Mouse (Mus musculus): Measurements from ENCODE around the gene Slc24a3. TPM values are rescaled to one million over a fixed set of nuclear protein-coding genes. Genes with fewer than 3 reads are reported as not detected.

Gene Slc24a3
- polyA plus RNA-seq, 1 experiment from 2014 or later, result 0.81 TPM

DNA sequence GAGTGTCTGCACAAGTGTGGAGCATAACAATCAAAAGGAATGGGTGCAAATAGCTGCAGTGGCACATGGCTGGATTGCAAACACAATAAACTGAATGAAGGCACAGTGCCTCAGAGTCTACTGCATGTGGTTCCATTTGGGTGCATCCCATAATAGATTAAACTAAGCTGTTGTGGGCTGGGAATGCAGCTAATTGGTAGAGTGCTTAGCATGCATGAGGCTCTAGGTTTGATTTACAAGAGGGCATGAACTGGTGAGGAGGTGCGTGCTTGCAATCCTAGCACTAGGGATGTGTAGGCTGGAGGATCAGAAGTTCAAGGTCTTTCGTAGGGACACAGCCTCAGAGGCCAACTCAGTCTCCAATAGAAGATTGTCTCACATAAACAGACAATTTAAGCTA is 159.0 kb downstream of the Slc24a3 start:
- Histone ChIP-seq H3K27me3 (no peaks in the 10 kb centered on the region), H3K9me3 (replicated peaks) (no peaks in the 10 kb centered on the region), H3K4me1 (replicated peaks) (no peaks in the 10 kb centered on the region), H3K36me3 (no peaks in the 10 kb centered on the region), H3K27ac (no peak overlapping the region), H3K9ac (no peak overlapping the region), H3K4me3 (replicated peaks) (no peak overlapping the region), H3K4me2 (no peak overlapping the region)
- ATAC-seq (ENCODE audit: low read depth) (no peak), DNase-seq (no peak)
- 51% methylated on average over 2 of the region's 2 CpGs for WGBS (ENCODE audit: insufficient replicate concordance)

DNA sequence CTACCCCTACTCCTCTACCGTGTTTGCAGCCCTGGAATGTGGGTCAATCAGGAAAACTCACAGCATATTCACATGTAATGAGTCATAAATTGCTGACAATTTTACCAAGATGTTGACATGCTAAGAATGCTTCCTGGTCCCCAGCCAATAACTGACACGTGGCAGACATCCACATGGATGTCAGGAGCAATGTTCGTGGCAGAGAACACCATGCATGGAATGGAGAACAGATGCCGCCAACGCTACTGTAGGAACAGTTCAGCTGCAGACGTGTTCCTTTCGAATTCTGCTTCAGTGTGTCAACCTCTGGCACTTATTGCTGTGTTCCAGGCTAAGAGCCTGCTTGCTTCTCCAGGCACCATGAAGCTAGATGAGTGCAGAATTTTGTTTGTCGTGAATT is 162.2 kb downstream of the Slc24a3 start:
- H3K36me3 ChIP-seq, result no peaks in the 10 kb centered on the region
- no peak overlapping the region for H3K4me3 ChIP-seq (replicated peaks)
- H3K27ac ChIP-seq, result no peak overlapping the region
- no peaks in the 10 kb centered on the region for H3K9me3 ChIP-seq (replicated peaks)
- H3K27me3 ChIP-seq, result no peaks in the 10 kb centered on the region
- no peak for ATAC-seq (ENCODE audit: low read depth)
- DNase-seq, result no peak
- no peak overlapping the region for H3K4me2 ChIP-seq
- H3K4me1 ChIP-seq (replicated peaks), result no peaks in the 10 kb centered on the region
- 69% methylated on average over 8 of the region's 8 CpGs for WGBS (ENCODE audit: insufficient replicate concordance)
- no peak overlapping the region for H3K9ac ChIP-seq

DNA sequence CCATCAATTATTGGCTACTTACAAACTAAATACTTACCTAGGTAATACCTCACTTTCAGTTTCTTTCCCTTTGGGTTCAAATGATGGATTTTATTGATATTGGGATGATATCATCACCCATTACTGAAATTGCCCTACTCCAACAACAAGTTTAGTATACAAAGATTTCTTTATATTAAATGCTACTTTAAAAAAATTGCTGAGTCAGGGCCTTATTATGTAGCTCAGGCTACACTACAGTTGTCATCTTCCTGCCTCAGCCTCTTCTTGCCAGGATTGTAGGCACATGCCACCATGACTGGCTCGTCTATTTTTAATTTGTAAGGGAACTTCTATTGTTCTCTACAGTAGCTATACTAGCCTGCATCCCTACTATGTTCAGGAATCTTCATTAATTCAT is 164.0 kb downstream of the Slc24a3 start:
- H3K4me1 ChIP-seq (replicated peaks), result no peaks in the 10 kb centered on the region
- H3K9me3 ChIP-seq (replicated peaks), result no peaks in the 10 kb centered on the region
- H3K27ac ChIP-seq, result no peak overlapping the region
- WGBS (ENCODE audit: insufficient replicate concordance), result 28% methylated on average over 1 of the region's 1 CpGs
- ATAC-seq (ENCODE audit: low read depth) (no peak), DNase-seq (no peak)
- no peak overlapping the region for H3K4me3 ChIP-seq (replicated peaks)
- H3K36me3 ChIP-seq, result no peaks in the 10 kb centered on the region
- H3K9ac ChIP-seq, result no peak overlapping the region
- H3K27me3 ChIP-seq, result no peaks in the 10 kb centered on the region
- no peak overlapping the region for H3K4me2 ChIP-seq

- H3K9me3 ChIP-seq (replicated peaks), result no peaks in the 10 kb centered on the region
- DNase-seq (no peak), ATAC-seq (ENCODE audit: low read depth) (no peak)
- H3K27me3 ChIP-seq, result no peaks in the 10 kb centered on the region
- no peak overlapping the region for H3K4me3 ChIP-seq (replicated peaks)
- H3K27ac ChIP-seq, result no peak overlapping the region
- H3K4me2 ChIP-seq, result no peak overlapping the region
- no peaks in the 10 kb centered on the region for H3K36me3 ChIP-seq
- H3K4me1 ChIP-seq (replicated peaks), result no peaks in the 10 kb centered on the region
- no peak overlapping the region for H3K9ac ChIP-seq
Observed at GRCm38 (mm10) chr2:145333466-145333865, 165.9 kb downstream of the Slc24a3 start.

DNA sequence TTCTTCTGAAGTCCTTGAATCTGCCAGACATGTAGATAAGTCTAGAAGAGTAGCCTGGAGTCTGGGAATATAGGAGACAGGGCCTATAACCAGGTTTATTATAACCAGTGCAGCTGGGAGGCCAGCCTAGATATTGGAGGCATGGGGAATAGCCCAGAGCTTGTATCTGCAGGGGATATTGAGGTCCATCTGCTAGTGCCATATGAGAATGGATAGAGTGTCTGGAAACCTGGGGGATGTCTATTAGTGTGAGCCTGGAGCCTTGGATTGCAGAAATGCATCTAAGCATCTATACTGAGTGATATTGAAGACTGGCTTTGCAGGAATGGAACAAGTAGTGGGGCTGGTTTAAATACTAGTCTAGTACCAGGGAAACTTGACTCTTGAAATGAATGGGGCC is 168.9 kb downstream of the Slc24a3 start:
- DNase-seq, result no peak
- H3K27ac ChIP-seq, result no peak overlapping the region
- no peaks in the 10 kb centered on the region for H3K36me3 ChIP-seq
- no peak overlapping the region for H3K4me2 ChIP-seq
- no peaks in the 10 kb centered on the region for H3K4me1 ChIP-seq (replicated peaks)
- H3K9ac ChIP-seq, result no peak overlapping the region
- H3K4me3 ChIP-seq (replicated peaks), result no peak overlapping the region
- no peak for ATAC-seq (ENCODE audit: low read depth)
- no peaks in the 10 kb centered on the region for H3K27me3 ChIP-seq
- H3K9me3 ChIP-seq (replicated peaks), result no peaks in the 10 kb centered on the region

DNA sequence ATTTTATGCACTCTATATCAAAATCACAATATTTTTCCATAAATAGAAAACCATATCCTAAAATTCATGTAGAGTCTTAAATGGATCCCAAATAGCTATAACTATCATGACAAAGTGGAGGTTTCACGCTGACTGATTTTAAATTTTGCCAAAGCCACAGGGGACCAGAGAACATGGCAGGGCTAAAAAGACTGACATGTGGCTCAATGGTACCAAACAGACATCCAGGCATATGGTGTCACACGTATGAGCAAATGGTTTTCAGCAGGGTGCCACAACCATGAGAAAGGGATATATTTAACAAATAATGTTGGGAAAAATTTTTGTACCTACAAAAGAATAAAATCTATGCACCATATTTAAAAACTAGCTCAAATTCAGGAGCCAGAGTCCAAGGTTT is 173.3 kb downstream of the Slc24a3 start:
- Histone ChIP-seq H3K4me1 (replicated peaks) (no peaks in the 10 kb centered on the region), H3K27ac (no peak overlapping the region), H3K9ac (no peak overlapping the region), H3K27me3 (no peaks in the 10 kb centered on the region), H3K4me2 (no peak overlapping the region), H3K36me3 (no peaks in the 10 kb centered on the region), H3K9me3 (replicated peaks) (no peaks in the 10 kb centered on the region), H3K4me3 (replicated peaks) (no peak overlapping the region)
- no peak for ATAC-seq (ENCODE audit: low read depth)
- DNase-seq, result no peak
- WGBS (ENCODE audit: insufficient replicate concordance), result 56% methylated on average over 2 of the region's 2 CpGs

DNA sequence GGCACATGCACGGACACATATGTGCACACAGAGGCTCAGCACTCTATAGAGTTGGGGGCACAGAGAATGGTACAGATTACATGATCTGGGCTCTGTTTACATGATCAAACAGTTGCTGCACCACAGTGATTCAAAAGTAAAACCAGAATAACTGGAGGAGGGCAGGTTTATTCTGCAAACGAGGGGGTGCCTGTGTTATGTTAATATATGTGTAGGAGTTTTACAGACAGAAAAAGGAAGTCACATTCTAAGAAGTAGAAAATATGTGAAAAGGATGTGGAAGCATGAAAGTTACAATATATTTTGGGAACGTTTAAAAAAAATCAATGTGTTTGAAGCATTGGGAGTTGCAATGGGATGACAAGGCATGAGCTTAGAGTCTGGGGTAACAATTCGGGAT is 175.4 kb downstream of the Slc24a3 start:
- ATAC-seq (ENCODE audit: low read depth), result no peak
- no peaks in the 10 kb centered on the region for H3K9me3 ChIP-seq (replicated peaks)
- no peak overlapping the region for H3K9ac ChIP-seq

DNA sequence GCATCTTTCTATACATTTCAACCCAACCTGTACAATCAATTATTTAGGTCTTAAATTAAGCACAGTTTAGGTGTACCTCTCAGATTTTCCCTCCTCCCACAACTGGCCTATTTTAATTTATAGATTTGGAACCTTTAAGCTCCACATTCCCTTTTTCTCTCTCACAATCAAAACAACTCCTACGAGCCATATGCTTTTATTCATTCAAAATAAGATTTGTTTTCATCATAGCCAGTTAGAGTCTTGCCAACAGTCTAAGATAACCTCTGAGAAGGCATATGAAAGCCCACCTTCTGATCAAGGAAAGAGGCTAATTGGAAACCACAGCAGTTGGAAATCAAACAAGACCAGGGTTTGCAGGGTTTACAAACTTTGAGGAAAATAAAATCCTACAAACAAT is 177.0 kb downstream of the Slc24a3 start:
- ATAC-seq (ENCODE audit: low read depth) (no peak), DNase-seq (no peak)
- 54% methylated on average over 1 of the region's 1 CpGs for WGBS (ENCODE audit: insufficient replicate concordance)
- Histone ChIP-seq H3K36me3 (no peaks in the 10 kb centered on the region), H3K4me1 (replicated peaks) (no peaks in the 10 kb centered on the region), H3K27me3 (no peaks in the 10 kb centered on the region), H3K9ac (no peak overlapping the region), H3K27ac (no peak overlapping the region), H3K4me2 (no peak overlapping the region), H3K4me3 (replicated peaks) (no peak overlapping the region), H3K9me3 (replicated peaks) (no peaks in the 10 kb centered on the region)

More for the DNA sequence above, 175.4 kb downstream of the Slc24a3 start:
- Histone ChIP-seq H3K36me3 (no peaks in the 10 kb centered on the region), H3K4me3 (replicated peaks) (no peak overlapping the region), H3K4me1 (replicated peaks) (no peaks in the 10 kb centered on the region), H3K27me3 (no peaks in the 10 kb centered on the region), H3K27ac (no peak overlapping the region), H3K4me2 (no peak overlapping the region)
- WGBS (ENCODE audit: insufficient replicate concordance), result 47% methylated on average over 4 of the region's 4 CpGs
- no peak for DNase-seq

DNA sequence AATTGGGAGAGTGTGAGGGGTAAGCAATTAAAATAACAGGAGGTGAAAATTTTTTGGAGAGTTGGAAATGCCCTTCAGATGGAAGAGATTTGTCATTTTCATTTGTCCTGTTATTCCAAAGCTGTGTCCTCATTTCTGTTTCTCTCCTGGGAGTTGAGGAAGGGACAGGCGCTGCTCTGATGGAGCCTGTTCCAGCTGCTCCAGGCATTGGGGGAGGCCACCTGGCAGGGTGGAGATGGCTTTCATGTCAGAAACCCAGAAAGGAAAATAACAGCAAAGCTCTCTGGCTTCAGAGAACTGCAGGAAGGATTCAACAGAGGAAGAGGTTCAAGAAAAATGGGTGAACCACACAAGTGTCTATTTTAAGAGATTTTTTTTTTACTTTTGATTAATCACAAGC is 186.2 kb downstream of the Slc24a3 start:
- ATAC-seq (ENCODE audit: low read depth) (no peak), DNase-seq (no peak)
- Histone ChIP-seq H3K9me3 (replicated peaks) (no peaks in the 10 kb centered on the region), H3K27me3 (no peaks in the 10 kb centered on the region), H3K9ac (no peak overlapping the region), H3K4me3 (replicated peaks) (no peak overlapping the region), H3K4me1 (replicated peaks) (no peaks in the 10 kb centered on the region), H3K27ac (no peak overlapping the region), H3K4me2 (no peak overlapping the region), H3K36me3 (no peaks in the 10 kb centered on the region)
- 52% methylated on average over 1 of the region's 1 CpGs for WGBS (ENCODE audit: insufficient replicate concordance)

- no peak overlapping the region for H3K27ac ChIP-seq
- no peaks in the 10 kb centered on the region for H3K9me3 ChIP-seq (replicated peaks)
- DNase-seq, result no peak
- no peaks in the 10 kb centered on the region for H3K27me3 ChIP-seq
- H3K4me3 ChIP-seq (replicated peaks), result no peak overlapping the region
- H3K9ac ChIP-seq, result no peak overlapping the region
- 61% methylated on average over 6 of the region's 6 CpGs for WGBS (ENCODE audit: insufficient replicate concordance)
- no peaks in the 10 kb centered on the region for H3K4me1 ChIP-seq (replicated peaks)
- no peak for ATAC-seq (ENCODE audit: low read depth)
- H3K4me2 ChIP-seq, result no peak overlapping the region
- H3K36me3 ChIP-seq, result no peaks in the 10 kb centered on the region
Observed at GRCm38 (mm10) chr2:145358236-145358942, 190.8 kb downstream of the Slc24a3 start.

- H3K4me2 ChIP-seq, result no peak overlapping the region
- no peaks in the 10 kb centered on the region for H3K27me3 ChIP-seq
- no peaks in the 10 kb centered on the region for H3K9me3 ChIP-seq (replicated peaks)
- H3K4me3 ChIP-seq (replicated peaks), result no peak overlapping the region
- no peak overlapping the region for H3K9ac ChIP-seq
- no peak overlapping the region for H3K27ac ChIP-seq
- DNase-seq, result no peak
- no peaks in the 10 kb centered on the region for H3K36me3 ChIP-seq
- no peaks in the 10 kb centered on the region for H3K4me1 ChIP-seq (replicated peaks)
- WGBS (ENCODE audit: insufficient replicate concordance), result 58% methylated on average over 2 of the region's 2 CpGs
- no peak for ATAC-seq (ENCODE audit: low read depth)
Observed at GRCm38 (mm10) chr2:145363604-145364003, 196.1 kb downstream of the Slc24a3 start.

DNA sequence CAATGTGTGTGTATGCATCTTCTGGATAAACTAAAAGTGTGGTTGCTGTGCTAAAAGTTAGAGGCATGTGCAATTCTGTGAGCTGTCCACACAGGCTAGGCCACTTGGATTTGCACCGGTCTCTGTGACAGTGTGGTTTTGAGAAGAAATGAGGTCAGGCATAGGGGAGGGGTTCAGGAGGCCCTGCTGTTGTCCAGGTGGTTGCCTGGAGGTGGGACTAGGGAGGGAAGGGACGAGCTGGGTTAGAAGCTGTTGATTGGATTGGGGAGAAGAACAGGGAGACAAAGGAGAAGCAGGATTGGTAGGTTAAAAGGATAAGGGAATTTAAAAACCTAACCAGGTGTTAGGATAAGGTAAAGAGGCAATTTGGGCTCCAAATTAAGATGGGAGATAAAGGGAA is 201.1 kb downstream of the Slc24a3 start:
- Histone ChIP-seq H3K4me3 (replicated peaks) (no peak overlapping the region), H3K4me1 (replicated peaks) (no peaks in the 10 kb centered on the region), H3K27ac (no peak overlapping the region), H3K9me3 (replicated peaks) (no peaks in the 10 kb centered on the region), H3K4me2 (no peak overlapping the region), H3K9ac (no peak overlapping the region), H3K27me3 (no peaks in the 10 kb centered on the region), H3K36me3 (no peaks in the 10 kb centered on the region)
- WGBS (ENCODE audit: insufficient replicate concordance), result 30% methylated on average over 2 of the region's 2 CpGs
- DNase-seq, result no peak
- ATAC-seq (ENCODE audit: low read depth), result no peak
